Mouse (Mus musculus) heart, embryonic 10.5 days (tissue): ENCODE results near the gene Acyp2. TPM values are rescaled to one million over a fixed set of nuclear protein-coding genes. Genes with fewer than 3 reads are reported as not detected.

Experiments used
- polyA plus RNA-seq: library from polyadenylated mRNA; unstranded; fragments of >200 nt; fragmentation: Nextera tagmentation; extraction: Ambion mirVana; gene quantifications from 2 replicates; pipeline ENCODE4 v1.2.1, GENCODE M21; 2016

Gene Acyp2
- polyA plus RNA-seq, 1 experiment from 2014 or later: 12.2 TPM

Other genes starting within 250 kb of the Acyp2 start
- gene 4930505A04Rik, start 177.8 kb downstream of the Acyp2 start, polyA plus RNA-seq: 0.15 TPM in 1 of 2 replicates, not detected in the other
- gene Psme4, start 122.1 kb upstream of the Acyp2 start, polyA plus RNA-seq: 14.2 and 21.2 TPM in 2 replicates
- gene Gpr75, start 235.8 kb upstream of the Acyp2 start, polyA plus RNA-seq: 0.23 and 0.28 TPM in 2 replicates
- 21.2 and 25.8 TPM in 2 replicates for gene Asb3, start 235.8 kb upstream of the Acyp2 start, polyA plus RNA-seq